Mouse (Mus musculus) stomach, postnatal 0 days (tissue): ENCODE results near the gene Map3k5.
A peak's percentile ranks its signal among the peaks of the same experiment; 100 is the strongest.

Source experiments
- CTCF ChIP-seq: IDR thresholded peaks from 2 replicates; pipeline ENCODE4 v1.5.1; 2016; ENCODE audit warnings: antibody characterized with exemption, low read depth, mild to moderate bottlenecking, moderate library complexity
- EP300 ChIP-seq: optimal IDR thresholded peaks from 2 replicates; pipeline ENCODE3; 2016; ENCODE audit warnings: antibody characterized with exemption

DNA sequence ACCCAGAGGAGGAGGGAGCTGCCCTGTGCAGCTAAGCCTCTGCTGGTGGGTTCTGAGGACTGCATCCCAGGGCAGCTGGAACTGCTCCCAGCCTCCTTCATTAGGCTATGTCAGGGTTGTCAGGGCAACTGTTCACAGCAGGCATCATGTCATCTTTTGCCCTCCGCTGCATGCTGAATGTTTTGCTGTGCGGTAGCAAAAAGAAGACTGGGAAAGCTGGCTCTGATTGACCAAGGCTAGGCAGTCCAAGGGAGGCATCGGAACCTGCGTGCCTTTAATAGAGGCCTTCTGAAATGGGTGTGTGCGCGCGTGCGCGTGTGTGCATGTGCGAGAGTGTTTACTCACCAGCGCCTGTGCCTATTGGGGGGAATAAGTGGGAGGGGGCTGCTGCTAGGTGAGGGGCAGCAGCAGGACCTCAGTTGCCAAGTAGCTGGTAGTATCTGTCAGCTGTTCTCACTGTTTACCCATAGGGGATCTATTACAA lies 236.4 kb downstream of the Map3k5 start:
- TF ChIP-seq CTCF (peak; percentile 95), EP300 (no peak)
